Mouse (Mus musculus) myocyte (in vitro differentiated cells): ENCODE data around the gene 4930524B15Rik.

Experiments
- CEBPB ChIP-seq: IDR thresholded peaks from 2 replicates; pipeline ENCODE4 v1.6.1; 2011; ENCODE audit warnings: mild to moderate bottlenecking, moderate library complexity; ENCODE audit not compliant: poor library complexity, insufficient read depth, severe bottlenecking
- E2F4 ChIP-seq: IDR thresholded peaks from one replicate; pipeline ENCODE4 v1.6.1; 2011; ENCODE audit warnings: mild to moderate bottlenecking, control low read depth, moderate library complexity; ENCODE audit not compliant: insufficient read depth
- MAX ChIP-seq: IDR thresholded peaks from one replicate; pipeline ENCODE4 v1.6.1; 2011; ENCODE audit warnings: low read depth, mild to moderate bottlenecking, control low read depth
- MYOD1 ChIP-seq, 3 experiments: IDR thresholded peaks; one replicate each; pipeline ENCODE4 v1.6.1; 2011; ENCODE audit warnings: control low read depth in 2 of 3, low read depth in 2 of 3, mild to moderate bottlenecking in 2 of 3, moderate library complexity in 1 of 3; ENCODE audit not compliant: insufficient read length in 2 of 3, control insufficient read depth in 1 of 3
- MYOG ChIP-seq, 3 experiments: IDR thresholded peaks; one replicate each; pipeline ENCODE4 v1.6.1; 2011; ENCODE audit warnings: control low read depth in 2 of 3, low read depth in 2 of 3, mild to moderate bottlenecking in 2 of 3; ENCODE audit not compliant: insufficient read length in 2 of 3, control insufficient read depth in 1 of 3, insufficient read depth in 1 of 3
- POLR2A ChIP-seq: IDR thresholded peaks from one replicate; pipeline ENCODE4 v1.6.1; 2011; ENCODE audit warnings: low read depth, mild to moderate bottlenecking, control low read depth, moderate library complexity; ENCODE audit not compliant: insufficient read length
- POLR2AphosphoS2 ChIP-seq: IDR thresholded peaks from one replicate; pipeline ENCODE4 v1.6.1; 2011; ENCODE audit warnings: low read depth, control low read depth; ENCODE audit not compliant: insufficient read length
- REST ChIP-seq: IDR thresholded peaks from one replicate; pipeline ENCODE4 v1.6.1; 2011; ENCODE audit warnings: mild to moderate bottlenecking, control low read depth, moderate library complexity; ENCODE audit not compliant: insufficient read depth, insufficient read length
- SRF ChIP-seq: IDR thresholded peaks from one replicate; pipeline ENCODE4 v1.6.1; 2011; ENCODE audit warnings: low read depth; ENCODE audit not compliant: control insufficient read depth, insufficient read length
- TCF12 ChIP-seq: IDR thresholded peaks from one replicate; pipeline ENCODE4 v1.6.1; 2011; ENCODE audit warnings: mild to moderate bottlenecking, control low read depth; ENCODE audit not compliant: poor library complexity, insufficient read depth, severe bottlenecking
- TCF3 ChIP-seq: IDR thresholded peaks from one replicate; pipeline ENCODE4 v1.6.1; 2011; ENCODE audit warnings: low read depth, control low read depth; ENCODE audit not compliant: insufficient read length
- USF1 ChIP-seq: IDR thresholded peaks from one replicate; pipeline ENCODE4 v1.6.1; 2011; ENCODE audit warnings: low read depth, mild to moderate bottlenecking, control low read depth, moderate library complexity

DNA sequence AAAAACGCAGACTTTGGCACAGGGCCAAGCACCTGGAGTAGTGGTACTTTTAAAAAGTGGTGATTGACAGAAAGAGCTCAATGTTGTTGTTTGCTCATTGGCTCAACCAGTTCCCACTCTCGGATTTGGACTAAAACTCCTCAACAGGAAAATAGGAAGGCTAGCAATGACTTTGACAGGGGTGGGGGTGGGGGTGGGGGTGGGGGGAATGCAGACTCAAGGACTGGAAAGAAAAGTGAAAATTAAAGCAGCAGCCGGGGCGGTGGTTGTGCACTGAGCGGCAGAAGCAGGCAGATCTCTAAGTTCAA, 45.2 kb downstream of the 4930524B15Rik start:
- TF ChIP-seq E2F4, result no peak
- no peak for TF ChIP-seq MAX
- TF ChIP-seq USF1, result no peak
- TF ChIP-seq POLR2A, result no peak
- TF ChIP-seq TCF12, result no peak
- TF ChIP-seq POLR2AphosphoS2, result no peak
- no peak for TF ChIP-seq REST
- TF ChIP-seq CEBPB, result no peak
- TF ChIP-seq MYOG (IDR thresholded peaks at IDR 0.05; ENCODE audit: control insufficient read depth in 1 of 3, insufficient read depth in 1 of 3, insufficient read length in 2 of 3, low read depth in 2 of 3), result no peak
- TF ChIP-seq TCF3, result no peak
- no peak for TF ChIP-seq MYOD1 (IDR thresholded peaks at IDR 0.05; ENCODE audit: control insufficient read depth in 1 of 3, insufficient read length in 2 of 3, low read depth in 2 of 3)
- TF ChIP-seq SRF, result no peak
